Mouse (Mus musculus): Measurements from ENCODE around the gene Tia1. TPM values are rescaled to one million over a fixed set of nuclear protein-coding genes. Genes with fewer than 3 reads are reported as not detected.
A peak's percentile ranks its signal among the peaks of the same experiment; 100 is the strongest.

Gene Tia1
- polyA plus RNA-seq, 1 experiment from 2014 or later, result 313 TPM

DNA sequence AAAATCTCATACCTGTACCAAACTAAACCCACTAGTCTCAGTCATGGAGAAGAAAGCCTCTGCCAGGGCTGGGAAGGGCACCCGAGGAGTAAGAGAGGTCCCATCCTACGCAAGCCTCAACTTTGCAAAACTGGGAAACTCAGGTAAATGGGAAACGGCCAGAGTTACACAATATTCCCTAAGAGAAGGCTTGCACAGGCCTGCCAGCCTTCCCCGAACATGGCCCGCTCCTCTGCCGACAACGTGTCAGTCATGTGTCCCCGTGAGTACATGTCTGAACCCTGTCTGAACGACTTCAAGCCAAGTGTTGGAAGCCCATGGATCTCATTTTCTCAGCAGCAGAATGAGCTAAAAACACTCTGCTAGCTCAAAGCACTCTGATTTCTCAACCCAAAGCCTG lies 9.0 kb upstream of the Tia1 start:
- Histone ChIP-seq H3K4me2 (ENCODE audit: low read length) (peak overlapping the region; percentile 88), H3K9me3 (replicated peaks; ENCODE audit: control insufficient read depth, low read length, poor library complexity, severe bottlenecking) (no peaks in the 10 kb centered on the region), H3K4me1 (ENCODE audit: control insufficient read depth, insufficient read depth, low read length) (peaks cover 24% of the 10 kb centered on the region), H3K9ac (ENCODE audit: low read depth, low read length) (peak overlapping the region; percentile 92; the same call in 1 of the 2 replicates), H3K27ac (ENCODE audit: low read length) (no peak overlapping the region), H3K27me3 (ENCODE audit: control insufficient read depth, insufficient read depth, low read depth, low read length) (no peaks in the 10 kb centered on the region), H3K36me3 (ENCODE audit: control insufficient read depth, insufficient read depth, low read length) (peaks cover 27% of the 10 kb centered on the region), H3K4me3 (ENCODE audit: low read depth, low read length) (peak overlapping the region; percentile 82)
- no peak for ATAC-seq
- 91% methylated on average over 9 of the region's 9 CpGs for WGBS

DNA sequence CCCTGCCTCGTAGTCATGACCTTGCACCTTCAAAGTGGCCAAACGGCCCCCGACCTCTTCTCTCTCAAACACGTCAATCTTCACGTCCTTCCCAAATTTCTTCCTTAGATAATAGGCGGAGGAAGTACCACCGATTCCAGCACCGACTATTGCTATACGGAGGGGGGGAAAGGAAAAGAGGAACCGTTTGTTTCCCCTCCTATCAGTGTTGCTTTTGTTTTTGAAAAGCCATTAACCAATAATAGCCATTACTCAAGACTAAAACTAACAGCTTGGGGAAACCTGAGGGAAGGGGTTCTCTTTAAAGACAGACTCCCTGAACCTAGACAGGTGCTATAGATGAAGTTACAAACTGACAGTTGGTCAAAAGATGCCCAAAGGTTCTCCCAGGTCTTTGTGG lies 8.1 kb upstream of the Tia1 start:
- H3K4me3 ChIP-seq (ENCODE audit: low read depth, low read length), result peak overlapping the region; percentile 82
- H3K9ac ChIP-seq (ENCODE audit: low read depth, low read length), result peak overlapping the region; percentile 92
- peaks cover 18% of the 10 kb centered on the region for H3K36me3 ChIP-seq (ENCODE audit: control insufficient read depth, insufficient read depth, low read length)
- 15% methylated on average over 10 of the region's 10 CpGs for WGBS
- peak overlapping the region; percentile 94 for H3K27ac ChIP-seq (ENCODE audit: low read length)
- no peak for ATAC-seq
- H3K9me3 ChIP-seq (replicated peaks; ENCODE audit: control insufficient read depth, low read length, poor library complexity, severe bottlenecking), result no peaks in the 10 kb centered on the region
- H3K4me2 ChIP-seq (ENCODE audit: low read length), result peak overlapping the region; percentile 88
- H3K27me3 ChIP-seq (ENCODE audit: control insufficient read depth, insufficient read depth, low read depth, low read length), result no peaks in the 10 kb centered on the region
- peaks cover 25% of the 10 kb centered on the region for H3K4me1 ChIP-seq (ENCODE audit: control insufficient read depth, insufficient read depth, low read length)

DNA sequence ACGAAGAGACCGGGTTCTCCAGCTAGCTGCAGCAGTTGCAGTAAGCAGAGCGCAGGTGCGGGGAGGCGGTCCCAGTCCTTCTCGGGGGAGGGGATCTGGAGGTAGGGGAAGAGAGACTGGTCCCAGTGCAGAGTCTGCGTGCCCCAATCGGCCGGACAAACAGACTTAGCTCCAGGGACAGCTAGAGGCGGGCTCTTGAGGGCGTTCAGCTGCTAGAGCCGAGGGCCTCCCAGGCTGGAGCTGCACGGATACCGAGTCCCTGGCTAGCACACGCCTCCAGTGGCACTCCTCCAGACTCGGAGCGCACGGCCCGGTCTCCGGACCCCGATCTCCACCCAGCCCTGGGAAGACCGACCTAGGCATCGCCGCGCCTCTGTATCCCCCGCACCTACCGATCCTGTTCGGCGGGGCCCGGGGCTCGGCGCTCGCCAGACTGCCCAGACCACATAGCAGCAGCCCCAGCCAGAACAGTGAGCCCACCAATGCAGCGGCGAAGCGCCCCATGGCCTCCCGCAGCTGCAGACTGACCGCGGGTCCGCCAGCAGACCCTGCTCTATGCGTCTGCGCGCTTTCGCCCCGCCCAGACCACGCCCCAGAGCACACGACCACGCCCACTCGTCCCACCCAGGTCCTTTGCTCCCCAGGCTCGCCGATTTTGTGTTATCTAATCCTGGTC lies 7.3 kb upstream of the Tia1 start, which contains the start of gene Pcyox1:
Pcyox1 (minus strand) TSS at position 574 of the 676 bp plus-strand sequence.
- Histone ChIP-seq H3K27me3 (ENCODE audit: control insufficient read depth, insufficient read depth, low read depth, low read length) (no peaks in the 10 kb centered on the region), H3K9me3 (replicated peaks; ENCODE audit: control insufficient read depth, low read length, poor library complexity, severe bottlenecking) (no peaks in the 10 kb centered on the region), H3K4me2 (ENCODE audit: low read length) (peak within 1 kb of the TSS; percentile 88), H3K4me3 (ENCODE audit: low read depth, low read length) (peak within 1 kb of the TSS; percentile 82), H3K4me1 (ENCODE audit: control insufficient read depth, insufficient read depth, low read length) (peaks cover 25% of the 10 kb centered on the region), H3K27ac (ENCODE audit: low read length) (peak within 1 kb of the TSS; percentile 94), H3K9ac (ENCODE audit: low read depth, low read length) (peak within 1 kb of the TSS; percentile 92), H3K36me3 (ENCODE audit: control insufficient read depth, insufficient read depth, low read length) (peaks cover 11% of the 10 kb centered on the region)
- ATAC-seq, result peak; percentile 95
- under 1% methylated on average over 51 of the region's 51 CpGs for WGBS

DNA sequence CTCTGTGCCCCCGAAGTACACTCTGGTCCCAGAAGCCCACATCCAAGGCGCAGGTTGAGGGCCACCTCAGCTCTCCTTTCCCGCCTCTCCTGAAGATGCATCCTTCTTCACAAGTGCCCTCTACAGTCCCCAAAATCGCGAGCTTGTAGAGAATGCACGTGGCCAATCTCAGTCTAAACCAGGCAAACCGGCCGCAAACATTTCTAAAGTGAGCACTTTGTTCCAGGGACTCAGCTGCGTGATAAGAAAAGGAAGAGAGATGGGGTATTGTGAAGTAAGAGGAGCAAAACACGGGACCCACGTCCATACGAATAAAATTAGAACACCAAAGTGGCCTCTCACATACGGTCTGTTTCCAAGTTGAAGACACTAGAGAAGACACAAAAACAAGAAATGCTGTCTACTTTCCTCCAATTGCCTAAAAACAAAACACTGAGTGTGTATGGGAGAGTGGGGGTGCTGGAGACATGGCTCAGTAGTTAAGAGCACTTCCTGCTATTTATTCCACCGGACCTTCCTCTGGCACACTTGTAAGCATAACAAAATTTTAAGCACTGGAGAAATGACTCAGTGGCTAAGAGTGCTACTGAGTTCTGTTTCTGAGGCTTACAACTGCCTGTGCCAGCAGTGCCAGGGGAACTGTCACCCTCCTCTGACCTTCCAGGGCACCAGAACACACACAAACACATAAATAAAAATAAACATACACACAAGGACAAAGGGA lies 6.6 kb upstream of the Tia1 start:
- peaks cover 25% of the 10 kb centered on the region for H3K4me1 ChIP-seq (ENCODE audit: control insufficient read depth, insufficient read depth, low read length)
- H3K27me3 ChIP-seq (ENCODE audit: control insufficient read depth, insufficient read depth, low read depth, low read length), result no peaks in the 10 kb centered on the region
- peak overlapping the region; percentile 92 for H3K9ac ChIP-seq (ENCODE audit: low read depth, low read length)
- peak overlapping the region; percentile 94 for H3K27ac ChIP-seq (ENCODE audit: low read length)
- H3K9me3 ChIP-seq (replicated peaks; ENCODE audit: control insufficient read depth, low read length, poor library complexity, severe bottlenecking), result no peaks in the 10 kb centered on the region
- peaks cover 5% of the 10 kb centered on the region; the same call in 1 of the 2 replicates for H3K36me3 ChIP-seq (ENCODE audit: control insufficient read depth, insufficient read depth, low read length)
- peak; percentile 66 for ATAC-seq
- peak overlapping the region; percentile 82 for H3K4me3 ChIP-seq (ENCODE audit: low read depth, low read length)
- WGBS, result 8% methylated on average over 14 of the region's 14 CpGs
- peak overlapping the region; percentile 88 for H3K4me2 ChIP-seq (ENCODE audit: low read length)

DNA sequence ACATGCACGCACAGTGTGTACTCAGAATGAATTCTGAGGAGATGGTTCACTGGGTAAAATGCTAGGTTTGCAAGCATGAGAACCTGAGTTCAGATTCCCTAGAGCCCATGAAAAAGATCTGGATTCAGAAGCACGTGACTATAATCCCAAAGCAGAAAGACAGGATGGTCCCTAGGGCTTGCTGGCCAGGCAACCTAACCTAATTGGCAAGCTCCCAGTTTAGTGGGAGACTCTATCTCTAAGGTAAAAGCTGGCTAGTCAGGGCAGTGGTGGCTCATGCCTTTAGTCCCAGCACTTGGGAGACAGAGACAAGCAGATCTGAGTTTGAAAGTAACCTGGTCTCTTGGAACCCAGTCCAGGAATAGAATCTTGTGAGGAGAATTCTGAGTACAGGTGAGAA lies 5.0 kb upstream of the Tia1 start:
- Histone ChIP-seq H3K9me3 (replicated peaks; ENCODE audit: control insufficient read depth, low read length, poor library complexity, severe bottlenecking) (no peaks in the 10 kb centered on the region), H3K27me3 (ENCODE audit: control insufficient read depth, insufficient read depth, low read depth, low read length) (no peaks in the 10 kb centered on the region), H3K4me2 (ENCODE audit: low read length) (no peak overlapping the region), H3K4me1 (ENCODE audit: control insufficient read depth, insufficient read depth, low read length) (peaks cover 25% of the 10 kb centered on the region), H3K36me3 (ENCODE audit: control insufficient read depth, insufficient read depth, low read length) (no peaks in the 10 kb centered on the region), H3K4me3 (ENCODE audit: low read depth, low read length) (no peak overlapping the region), H3K27ac (ENCODE audit: low read length) (no peak overlapping the region), H3K9ac (ENCODE audit: low read depth, low read length) (no peak overlapping the region)
- no peak for ATAC-seq
- WGBS, result 71% methylated on average over 2 of the region's 2 CpGs

DNA sequence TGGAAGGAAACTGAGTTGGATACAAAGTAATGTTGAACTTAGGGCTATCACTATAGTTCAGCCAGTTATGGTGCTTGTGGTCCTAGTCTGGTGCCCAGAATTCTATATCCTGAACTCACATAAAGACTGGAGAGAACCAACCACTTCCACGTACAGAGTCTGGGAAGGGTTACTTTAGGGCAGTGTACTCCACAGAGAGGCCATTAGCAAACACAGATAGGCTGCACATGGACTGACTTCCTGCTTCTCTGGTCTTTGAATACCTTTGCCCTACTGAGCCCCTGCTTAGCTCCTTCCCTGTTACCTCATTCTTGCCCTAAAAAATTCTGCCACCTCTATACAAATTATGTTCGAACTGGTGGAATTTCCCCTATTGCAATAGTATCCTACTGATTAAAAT lies 4.0 kb upstream of the Tia1 start:
- Histone ChIP-seq H3K27ac (ENCODE audit: low read length) (no peak overlapping the region), H3K36me3 (ENCODE audit: control insufficient read depth, insufficient read depth, low read length) (no peaks in the 10 kb centered on the region), H3K4me2 (ENCODE audit: low read length) (no peak overlapping the region), H3K4me3 (ENCODE audit: low read depth, low read length) (no peak overlapping the region), H3K9ac (ENCODE audit: low read depth, low read length) (no peak overlapping the region), H3K27me3 (ENCODE audit: control insufficient read depth, insufficient read depth, low read depth, low read length) (no peaks in the 10 kb centered on the region), H3K4me1 (ENCODE audit: control insufficient read depth, insufficient read depth, low read length) (peaks cover 18% of the 10 kb centered on the region), H3K9me3 (replicated peaks; ENCODE audit: control insufficient read depth, low read length, poor library complexity, severe bottlenecking) (no peaks in the 10 kb centered on the region)
- WGBS, result 98% methylated on average over 2 of the region's 2 CpGs
- ATAC-seq, result no peak

DNA sequence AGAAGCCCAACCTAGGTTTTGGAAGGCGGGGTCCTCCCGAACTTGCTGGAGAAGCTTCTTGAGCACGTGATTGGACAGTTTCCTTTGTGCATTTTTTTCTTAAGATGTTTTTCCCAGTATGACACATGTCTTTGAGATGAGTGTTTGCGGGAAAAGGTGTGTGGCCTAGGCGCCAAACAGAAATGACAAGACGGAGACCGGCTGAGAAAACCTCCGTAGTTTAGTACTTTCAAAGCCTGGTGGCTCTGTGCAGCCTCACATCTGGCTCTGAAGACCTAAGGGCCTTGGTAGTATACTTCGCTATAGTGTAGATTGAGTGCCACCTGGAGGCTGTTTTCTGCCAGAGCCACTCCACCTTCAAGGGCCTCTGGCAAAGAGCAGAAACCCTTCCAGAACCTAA lies 3.0 kb upstream of the Tia1 start:
- peak overlapping the region; percentile 43 for H3K4me2 ChIP-seq (ENCODE audit: low read length)
- H3K27ac ChIP-seq (ENCODE audit: low read length), result no peak overlapping the region
- H3K4me3 ChIP-seq (ENCODE audit: low read depth, low read length), result no peak overlapping the region
- no peaks in the 10 kb centered on the region for H3K36me3 ChIP-seq (ENCODE audit: control insufficient read depth, insufficient read depth, low read length)
- H3K9me3 ChIP-seq (replicated peaks; ENCODE audit: control insufficient read depth, low read length, poor library complexity, severe bottlenecking), result no peaks in the 10 kb centered on the region
- WGBS, result 8% methylated on average over 9 of the region's 9 CpGs
- H3K27me3 ChIP-seq (ENCODE audit: control insufficient read depth, insufficient read depth, low read depth, low read length), result no peaks in the 10 kb centered on the region
- ATAC-seq, result no peak
- peaks cover 10% of the 10 kb centered on the region for H3K4me1 ChIP-seq (ENCODE audit: control insufficient read depth, insufficient read depth, low read length)
- no peak overlapping the region for H3K9ac ChIP-seq (ENCODE audit: low read depth, low read length)

DNA sequence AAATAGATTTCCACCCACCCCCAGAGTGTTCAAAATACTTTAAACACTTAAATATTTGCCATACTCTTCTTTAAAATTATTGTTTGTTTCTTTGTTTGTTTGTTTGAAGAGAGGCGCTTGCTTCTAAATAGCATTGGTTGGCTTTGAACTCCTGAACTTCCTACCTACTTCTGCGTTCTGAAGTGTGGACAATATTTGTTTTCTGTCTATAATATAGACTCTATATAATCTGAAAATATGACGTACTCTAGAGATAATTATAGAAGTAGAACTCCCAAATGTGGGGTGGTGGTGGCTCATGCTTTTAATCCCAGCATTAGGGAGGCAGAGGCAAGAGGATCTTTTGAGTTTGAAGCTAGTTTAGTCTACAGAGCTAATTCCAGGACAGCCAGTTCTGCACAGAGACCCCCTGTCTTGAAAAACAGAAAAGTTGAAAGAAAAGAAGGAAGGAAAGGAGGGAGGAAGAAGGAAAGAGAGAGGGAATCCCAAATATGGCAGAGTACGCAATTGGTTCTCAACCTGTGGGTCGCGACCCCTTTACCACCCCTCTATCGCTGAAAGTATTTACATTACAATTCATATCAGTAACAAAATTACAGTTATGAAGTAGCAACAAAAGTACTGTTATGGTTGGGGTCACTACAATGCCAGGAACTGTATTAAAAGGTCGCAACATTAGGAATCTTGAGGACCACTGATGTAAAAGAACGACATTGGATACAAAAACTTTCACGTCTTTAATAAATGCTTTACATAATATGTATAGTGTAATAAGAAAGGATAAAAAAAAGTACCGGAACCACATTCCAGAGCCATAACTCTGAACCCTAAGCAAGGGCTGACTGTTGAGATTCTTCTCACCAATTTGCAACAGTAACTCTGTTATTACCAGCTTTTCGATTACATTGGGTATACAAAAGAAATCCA lies 1.1 kb upstream of the Tia1 start:
- Histone ChIP-seq H3K27ac (ENCODE audit: low read length) (no peak overlapping the region), H3K9ac (ENCODE audit: low read depth, low read length) (peak overlapping the region; percentile 46; the same call in 1 of the 2 replicates), H3K9me3 (replicated peaks; ENCODE audit: control insufficient read depth, low read length, poor library complexity, severe bottlenecking) (no peaks in the 10 kb centered on the region), H3K4me3 (ENCODE audit: low read depth, low read length) (peak overlapping the region; percentile 83), H3K4me2 (ENCODE audit: low read length) (peak overlapping the region; percentile 57), H3K27me3 (ENCODE audit: control insufficient read depth, insufficient read depth, low read depth, low read length) (no peaks in the 10 kb centered on the region), H3K36me3 (ENCODE audit: control insufficient read depth, insufficient read depth, low read length) (no peaks in the 10 kb centered on the region), H3K4me1 (ENCODE audit: control insufficient read depth, insufficient read depth, low read length) (peaks cover 18% of the 10 kb centered on the region)
- 38% methylated on average over 12 of the region's 12 CpGs for WGBS
- ATAC-seq, result no peak
